ENCODE assay signal across 9 mouse cellular contexts in the genomic region with DNA sequence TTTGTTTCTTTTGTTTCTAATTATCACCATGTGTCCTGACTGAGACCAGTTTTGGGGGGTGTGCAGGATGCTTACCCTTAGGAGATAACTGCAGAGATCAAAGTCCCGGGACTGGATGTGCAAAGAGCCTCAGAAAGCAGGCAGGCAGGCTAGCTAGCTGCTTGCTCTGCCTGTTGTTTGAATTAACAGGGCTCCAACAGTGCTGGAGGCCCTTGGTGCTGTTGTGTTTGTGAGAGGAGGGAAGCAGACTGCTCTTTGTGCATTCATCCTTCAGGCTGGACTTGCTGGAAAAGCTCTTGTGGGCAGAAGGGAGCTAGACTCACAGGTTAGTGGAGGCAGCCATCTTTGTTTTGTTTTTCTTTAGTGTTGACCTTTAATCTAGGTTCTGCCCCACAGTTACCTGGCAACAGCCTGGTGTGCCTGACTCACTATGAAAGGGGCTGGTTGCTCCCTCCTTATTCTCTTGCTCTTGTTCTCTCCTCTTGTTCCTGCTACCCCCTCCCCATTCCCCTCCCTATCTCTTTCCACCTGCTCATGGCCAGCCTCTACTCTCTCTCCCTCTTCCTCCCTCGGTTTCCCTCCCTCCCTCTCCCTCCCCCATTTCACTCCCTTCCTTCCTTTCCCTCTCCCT.
DNase-seq lines count a peak whose midpoint lies in the region; ATAC-seq and TF ChIP-seq lines count a peak whose summit lies in the region.
"Had no signal": no experiment of that assay in that cellular context is flagged by ENCODE, and none has a peak within 500 bp of the region (broad histone marks: within the 10 kb centered on the region; RNA-seq: fewer than 3 reads in every experiment).

No protein-coding gene starts in this region.

- no peaks in the 10 kb centered on the region for H3K9me3 ChIP-seq in embryonic facial prominence, embryonic 11.5 days (replicated peaks; ENCODE audit: control insufficient read depth, low read length)
- H3K9me3 ChIP-seq in intestine, embryonic 15.5 days: no peaks in the 10 kb centered on the region
- H3K9me3 ChIP-seq in neural tube, embryonic 12.5 days: no peaks in the 10 kb centered on the region
- H3K9me3 ChIP-seq: liver, embryonic 13.5 days had no signal

- no peak overlapping the region for H3K4me3 ChIP-seq in embryonic facial prominence, embryonic 11.5 days (ENCODE audit: low read depth, low read length)
- no peak overlapping the region for H3K4me3 ChIP-seq in intestine, embryonic 15.5 days (replicated peaks)
- H3K4me3 ChIP-seq in neural tube, embryonic 12.5 days: no peak overlapping the region
- H3K4me3 ChIP-seq in cerebellum, adult 2 months (replicated peaks; ENCODE audit: insufficient read depth, low read depth, low read length): no peak overlapping the region
- H3K4me3 ChIP-seq: liver, embryonic 13.5 days had no signal

- peak; percentile 19 for DNase-seq in brain, adult 2 months (ENCODE audit: low read depth, low spot score)
- no peak for DNase-seq in embryonic facial prominence, embryonic 11.5 days (ENCODE audit: low spot score)
- DNase-seq in thymus, postnatal 14 days: no peak
- DNase-seq in thymus, postnatal 4 days: no peak
- no peak for DNase-seq in cerebellum, adult 2 months
- DNase-seq: liver, embryonic 13.5 days; thymus, postnatal 36 days had no signal

- 8% methylated on average over 2 of the region's 2 CpGs for WGBS in embryonic facial prominence, embryonic 11.5 days
- WGBS in intestine, embryonic 15.5 days: 23% methylated on average over 2 of the region's 2 CpGs
- WGBS in neural tube, embryonic 12.5 days: 7% methylated on average over 2 of the region's 2 CpGs
- 32% methylated on average over 2 of the region's 2 CpGs for WGBS in cerebellum, adult 2 months

- TF ChIP-seq CTCF in cerebellum, adult 2 months (IDR thresholded peaks at IDR 0.05; ENCODE audit: borderline replicate concordance, insufficient read depth, low read depth, low read length): no peak

- H3K36me3 ChIP-seq in embryonic facial prominence, embryonic 11.5 days (replicated peaks; ENCODE audit: control insufficient read depth, insufficient read depth, low read depth, low read length): no peaks in the 10 kb centered on the region
- H3K36me3 ChIP-seq in intestine, embryonic 15.5 days: no peaks in the 10 kb centered on the region
- H3K36me3 ChIP-seq in neural tube, embryonic 12.5 days: no peaks in the 10 kb centered on the region
- H3K36me3 ChIP-seq: liver, embryonic 13.5 days had no signal

- H3K27ac ChIP-seq in embryonic facial prominence, embryonic 11.5 days (replicated peaks; ENCODE audit: low read depth, low read length): no peak overlapping the region; the same call in 1 of the 2 replicates
- H3K27ac ChIP-seq in intestine, embryonic 15.5 days: no peak overlapping the region
- no peak overlapping the region; the same call in 1 of the 2 replicates for H3K27ac ChIP-seq in neural tube, embryonic 12.5 days
- H3K27ac ChIP-seq in cerebellum, adult 2 months (ENCODE audit: insufficient read depth, low read length): no peak overlapping the region
- H3K27ac ChIP-seq: liver, embryonic 13.5 days had no signal

- ATAC-seq in embryonic facial prominence, embryonic 11.5 days (replicated peaks; ENCODE audit: insufficient number of reproducible peaks, low FRiP score, low TSS enrichment, low read depth): no peak
- ATAC-seq in intestine, embryonic 15.5 days: peak; percentile 57
- ATAC-seq in neural tube, embryonic 12.5 days (ENCODE audit: low FRiP score, low read depth): no peak

- H3K9ac ChIP-seq in embryonic facial prominence, embryonic 11.5 days (replicated peaks; ENCODE audit: low read length): 0 out of 2 replicates have a peak overlapping the region, but pooled peaks have one; percentile 23
- H3K9ac ChIP-seq in intestine, embryonic 15.5 days: no peak overlapping the region
- H3K9ac ChIP-seq in neural tube, embryonic 12.5 days: no peak overlapping the region
- H3K9ac ChIP-seq: liver, embryonic 13.5 days had no signal

- no peak for TF ChIP-seq POLR2A in cerebellum, adult 2 months (IDR thresholded peaks at IDR 0.05; ENCODE audit: borderline replicate concordance, insufficient read depth, low read length)

- no peak overlapping the region for H3K4me2 ChIP-seq in embryonic facial prominence, embryonic 11.5 days (ENCODE audit: low read depth, low read length)
- H3K4me2 ChIP-seq in intestine, embryonic 15.5 days (replicated peaks): no peak overlapping the region
- peak overlapping the region; percentile 14; the same call in 1 of the 2 replicates for H3K4me2 ChIP-seq in neural tube, embryonic 12.5 days (replicated peaks)
- H3K4me2 ChIP-seq: liver, embryonic 13.5 days had no signal

- peaks cover 6% of the 10 kb centered on the region for H3K4me1 ChIP-seq in embryonic facial prominence, embryonic 11.5 days (ENCODE audit: control insufficient read depth, insufficient read depth, low read length)
- peaks cover 9% of the 10 kb centered on the region; the same call in 1 of the 2 replicates for H3K4me1 ChIP-seq in intestine, embryonic 15.5 days (replicated peaks)
- H3K4me1 ChIP-seq in neural tube, embryonic 12.5 days: peaks cover 27% of the 10 kb centered on the region
- H3K4me1 ChIP-seq in cerebellum, adult 2 months (ENCODE audit: control insufficient read depth, insufficient read depth, low read length): peaks cover 13% of the 10 kb centered on the region; the same call in 1 of the 2 replicates

- no peaks in the 10 kb centered on the region for H3K27me3 ChIP-seq in embryonic facial prominence, embryonic 11.5 days (ENCODE audit: control insufficient read depth, insufficient read depth, low read length)
- H3K27me3 ChIP-seq in intestine, embryonic 15.5 days (replicated peaks): no peaks in the 10 kb centered on the region
- H3K27me3 ChIP-seq in neural tube, embryonic 12.5 days (replicated peaks): no peaks in the 10 kb centered on the region
- no peaks in the 10 kb centered on the region for H3K27me3 ChIP-seq in cerebellum, adult 2 months (ENCODE audit: control insufficient read depth, insufficient read depth, low read length)
- H3K27me3 ChIP-seq: liver, embryonic 13.5 days had no signal
